Mouse (Mus musculus): ENCODE data around the gene Lrrtm3.

Lrrtm3 gene

GRCm38 (mm10) chr10:63894612-63895011, 195.5 kb downstream of the Lrrtm3 start:
- no peak for DNase-seq (ENCODE audit: low read depth, low spot score)

DNA sequence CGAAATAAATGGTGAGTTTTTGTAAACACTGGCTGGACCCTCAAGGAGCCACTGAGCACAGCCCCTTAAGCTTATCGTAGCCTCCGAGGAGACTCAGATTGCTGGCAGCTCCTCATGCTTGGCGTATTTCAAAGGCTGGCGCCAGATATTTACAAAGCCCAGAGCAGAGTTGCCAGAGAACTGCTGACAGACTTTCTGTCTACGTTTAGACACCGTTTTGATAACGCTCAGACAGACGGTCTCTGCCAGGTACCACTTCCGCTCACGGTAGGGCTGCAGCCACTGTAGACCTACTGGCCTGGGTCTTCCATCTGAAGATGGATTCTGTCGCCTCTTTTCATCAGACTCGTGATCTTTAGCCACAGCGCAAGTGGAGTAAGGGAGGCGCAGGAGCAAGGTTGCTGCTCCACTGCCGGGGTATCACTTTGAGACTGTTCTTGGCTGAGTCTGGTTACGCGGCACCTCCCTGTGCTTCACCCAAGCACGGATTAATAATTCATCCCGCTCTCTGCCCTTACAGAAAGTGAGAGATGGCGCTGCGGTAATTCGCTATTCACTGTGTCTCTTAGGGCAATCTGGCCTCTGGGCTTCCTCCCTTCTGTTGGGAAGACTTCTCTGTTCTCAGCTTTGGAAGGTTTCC, 203.5 kb downstream of the Lrrtm3 start:
- DNase-seq (ENCODE audit: low read depth, low spot score) = no peak

- DNase-seq (ENCODE audit: low read depth, low spot score) = no peak
Observed at GRCm38 (mm10) chr10:63880462-63880903, 209.6 kb downstream of the Lrrtm3 start.
